Mouse (Mus musculus) embryonic fibroblast, embryonic 13.5 days (primary cell): Measurements from ENCODE around the gene Golga5. TPM values are rescaled to one million over a fixed set of nuclear protein-coding genes. Genes with fewer than 3 reads are reported as not detected.

Experiments used
- H3K27ac ChIP-seq: 2 replicates; pipeline ENCODE4 v1.5.1; 2012; ENCODE audit warnings: low read length, control low read depth, inconsistent platforms; ENCODE audit not compliant: insufficient read depth
- H3K4me1 ChIP-seq: 2 replicates; pipeline ENCODE4 v1.6.1; 2011; ENCODE audit warnings: low read length; ENCODE audit not compliant: control insufficient read depth, insufficient read depth
- H3K4me3 ChIP-seq: 2 replicates; pipeline ENCODE4 v1.5.1; 2011; ENCODE audit warnings: mild to moderate bottlenecking, control low read depth, low read length; ENCODE audit not compliant: insufficient read depth
- CTCF ChIP-seq: IDR thresholded peaks from 2 replicates; pipeline ENCODE4 v1.5.1; 2011; ENCODE audit warnings: mild to moderate bottlenecking, control low read depth, low read length, moderate library complexity, borderline replicate concordance; ENCODE audit not compliant: insufficient read depth
- POLR2A ChIP-seq: IDR thresholded peaks from 2 replicates; pipeline ENCODE4 v1.6.1; 2011; ENCODE audit warnings: low read depth, mild to moderate bottlenecking, control low read depth, low read length, moderate library complexity
- polyA plus RNA-seq: library from polyadenylated mRNA; stranded (reverse); fragments of >200 nt; gene quantifications from 2 replicates; pipeline ENCODE4 v1.2.4, GENCODE M21; 2011; ENCODE audit warnings: low read depth; ENCODE audit not compliant: missing spikeins, insufficient read length

Golga5 gene
- polyA plus RNA-seq, 1 experiment, result 40.6 TPM

- H3K4me3 ChIP-seq, result no peak overlapping the region
- TF ChIP-seq CTCF (no peak), POLR2A (no peak)
- no peaks in the 10 kb centered on the region for H3K4me1 ChIP-seq
- H3K27ac ChIP-seq, result no peak overlapping the region
Observed at GRCm38 (mm10) chr12:102524760-102525159, 55.8 kb downstream of the Golga5 start.

- TF ChIP-seq CTCF (no peak), POLR2A (no peak)
- no peaks in the 10 kb centered on the region for H3K4me1 ChIP-seq
- H3K27ac ChIP-seq, result no peak overlapping the region
- H3K4me3 ChIP-seq, result no peak overlapping the region
Observed at GRCm38 (mm10) chr12:102527989-102528388, 59.1 kb downstream of the Golga5 start.

DNA sequence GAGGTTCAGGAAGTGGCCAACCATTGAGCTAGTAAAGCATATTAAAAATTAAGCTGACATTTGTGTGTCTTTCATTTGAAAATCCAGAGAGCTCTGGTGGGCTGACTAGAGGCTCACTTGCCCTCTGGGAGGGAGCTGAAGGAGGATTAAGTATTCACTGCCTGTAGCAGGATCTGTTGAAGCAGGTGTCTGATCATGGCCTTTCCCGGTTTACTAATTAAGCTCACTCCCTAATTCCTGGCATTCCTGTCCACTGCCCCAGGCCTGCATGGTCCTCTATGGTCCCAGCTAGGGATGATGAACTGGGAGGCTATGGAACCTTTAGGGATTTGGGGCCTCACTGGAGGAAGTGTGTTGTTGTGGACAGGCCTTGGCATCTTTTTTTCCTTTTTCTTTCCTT lies 66.9 kb downstream of the Golga5 start:
- Histone ChIP-seq H3K4me3 (no peak overlapping the region), H3K4me1 (no peaks in the 10 kb centered on the region), H3K27ac (no peak overlapping the region)
- no peak for TF ChIP-seq POLR2A
- TF ChIP-seq CTCF, result no peak

DNA sequence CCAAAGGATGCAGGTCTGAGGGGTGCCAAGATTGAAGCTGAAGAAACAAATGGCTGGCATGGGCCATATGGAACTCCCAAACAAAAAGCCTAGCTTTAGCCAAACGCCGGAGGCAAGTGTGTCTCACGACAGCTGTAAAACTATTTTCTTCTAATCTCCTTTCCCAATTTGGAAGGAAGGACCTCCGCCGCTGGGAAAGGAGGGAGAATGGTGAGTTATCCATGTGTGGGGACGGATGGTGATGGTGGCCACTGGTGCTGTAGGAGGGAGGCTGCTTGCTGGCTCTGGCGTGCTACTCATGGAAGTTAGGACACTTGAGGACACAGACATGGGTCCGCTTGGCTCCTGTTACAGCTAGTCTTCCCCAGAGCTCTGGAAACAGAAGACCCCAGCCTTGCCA lies 71.3 kb downstream of the Golga5 start:
- TF ChIP-seq CTCF, result no peak
- no peak for TF ChIP-seq POLR2A
- no peak overlapping the region for H3K27ac ChIP-seq
- H3K4me1 ChIP-seq, result no peaks in the 10 kb centered on the region
- H3K4me3 ChIP-seq, result no peak overlapping the region

DNA sequence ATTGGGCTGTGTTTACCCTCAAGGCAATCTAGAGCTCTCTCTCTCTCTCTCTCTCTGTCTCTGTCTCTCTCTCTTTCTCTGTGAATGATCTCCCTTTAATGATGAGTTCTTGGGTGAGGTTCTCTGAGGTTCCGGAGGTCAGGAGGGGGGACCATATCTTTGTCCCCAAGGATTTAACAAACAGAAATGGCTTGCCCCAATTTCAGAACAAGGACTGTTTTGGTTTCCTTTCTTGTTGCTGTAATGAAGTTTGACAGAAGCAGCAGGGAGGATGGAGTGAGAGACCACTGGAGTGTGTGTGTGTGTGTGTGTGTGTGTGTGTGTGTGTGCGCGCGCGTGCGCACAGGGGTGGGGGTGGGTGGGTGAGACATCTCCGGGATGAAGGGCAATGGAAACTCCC lies 72.2 kb downstream of the Golga5 start:
- H3K4me1 ChIP-seq, result no peaks in the 10 kb centered on the region
- H3K27ac ChIP-seq, result no peak overlapping the region
- H3K4me3 ChIP-seq, result no peak overlapping the region
- no peak for TF ChIP-seq CTCF
- no peak for TF ChIP-seq POLR2A

DNA sequence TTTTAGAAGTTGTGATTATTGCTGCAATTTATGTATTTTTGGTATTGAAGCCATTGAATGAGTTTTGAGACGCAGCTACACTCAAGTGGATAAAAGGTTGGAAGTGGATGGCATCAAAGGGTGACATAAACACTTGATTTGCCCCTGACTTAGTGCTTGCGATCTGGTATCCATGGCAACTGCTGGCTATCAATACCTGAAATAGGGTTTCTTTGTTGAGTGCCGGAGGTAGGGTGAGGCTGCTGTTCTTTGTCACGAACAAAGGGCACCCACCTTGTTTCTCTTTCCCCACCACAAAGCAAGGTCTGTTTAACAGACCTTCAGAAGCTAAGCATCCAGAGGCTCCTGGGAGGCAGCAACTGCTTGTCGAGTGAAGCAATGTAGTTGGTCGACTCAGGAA lies 76.2 kb downstream of the Golga5 start:
- no peak overlapping the region for H3K27ac ChIP-seq
- H3K4me1 ChIP-seq, result no peaks in the 10 kb centered on the region
- no peak for TF ChIP-seq POLR2A
- TF ChIP-seq CTCF, result no peak
- no peak overlapping the region for H3K4me3 ChIP-seq

Other genes with a start within 250 kb of the Golga5 start
- gene Rin3, start 186.1 kb upstream of the Golga5 start, polyA plus RNA-seq, result 10.4 and 11.0 TPM in 2 replicates
- 71.1 and 73.8 TPM in 2 replicates for gene Lgmn, start 29.3 kb upstream of the Golga5 start, polyA plus RNA-seq
- not detected in 2 replicates for gene Chga, start 85.8 kb downstream of the Golga5 start, polyA plus RNA-seq
- gene Itpk1, start 235.8 kb downstream of the Golga5 start, polyA plus RNA-seq, result 2.7 and 5.0 TPM in 2 replicates